Mouse (Mus musculus): Measurements from ENCODE around the gene Kif27. TPM values are rescaled to one million over a fixed set of nuclear protein-coding genes. Genes with fewer than 3 reads are reported as not detected.
"Not testable (repeated sequence)": the region's sequence is repeated elsewhere in the genome, so short reads cannot be mapped to it uniquely, and the experiment has no call there.

Gene Kif27
- 0.39 TPM in 1 of 2 replicates, not detected in the other for total RNA-seq (2017)

GRCm38 (mm10) chr13:58358629-58359303 is at the start of gene Kif27:
TSS of gene Kif27 (minus strand) at chr13:58359122.
- peak; percentile 99 for ATAC-seq (replicated peaks; ENCODE audit: low read depth, poor library complexity, severe bottlenecking)

GRCm38 (mm10) chr13:58403243-58403642 is 44.3 kb upstream of the Kif27 start, which contains the start of gene Hnrnpk:
TSS of gene Hnrnpk (minus strand) at chr13:58403343.
- not testable (repeated sequence) for ATAC-seq (replicated peaks; ENCODE audit: low read depth, poor library complexity, severe bottlenecking)

GRCm38 (mm10) chr13:58402744-58403110 is 43.8 kb upstream of the Kif27 start:
- 0 out of 2 replicates have a peak, but pooled peaks have one; percentile 7 for ATAC-seq (replicated peaks; ENCODE audit: low read depth, poor library complexity, severe bottlenecking)

- ATAC-seq (replicated peaks; ENCODE audit: low read depth, poor library complexity, severe bottlenecking), result peak; percentile 89
These were observed 43.3 kb upstream of the Kif27 start, which contains the start of gene Rmi1 for GRCm38 (mm10) chr13:58402003-58402743. TSS of gene Rmi1 (plus strand) at chr13:58402248.

- ATAC-seq (replicated peaks; ENCODE audit: low read depth, poor library complexity, severe bottlenecking), result peak; percentile 20; the same call in 1 of the 2 replicates
These were observed 42.4 kb upstream of the Kif27 start for GRCm38 (mm10) chr13:58401135-58402002.

- no peak for ATAC-seq (replicated peaks; ENCODE audit: low read depth, poor library complexity, severe bottlenecking)
These were observed 41.7 kb upstream of the Kif27 start for GRCm38 (mm10) chr13:58400576-58400975.

- ATAC-seq (replicated peaks; ENCODE audit: low read depth, poor library complexity, severe bottlenecking), result no peak
These were observed 38.7 kb upstream of the Kif27 start for GRCm38 (mm10) chr13:58397651-58398050.

GRCm38 (mm10) chr13:58394392-58394791 is 35.5 kb upstream of the Kif27 start:
- not testable (repeated sequence) for ATAC-seq (replicated peaks; ENCODE audit: low read depth, poor library complexity, severe bottlenecking)

- ATAC-seq (replicated peaks; ENCODE audit: low read depth, poor library complexity, severe bottlenecking), result peak; percentile 8; the same call in 1 of the 2 replicates
These were observed 30.5 kb upstream of the Kif27 start for GRCm38 (mm10) chr13:58389324-58389951.

GRCm38 (mm10) chr13:58388379-58388778 is 29.5 kb upstream of the Kif27 start:
- ATAC-seq (replicated peaks; ENCODE audit: low read depth, poor library complexity, severe bottlenecking), result no peak

- ATAC-seq (replicated peaks; ENCODE audit: low read depth, poor library complexity, severe bottlenecking), result peak; percentile 67
These were observed 29.0 kb upstream of the Kif27 start for GRCm38 (mm10) chr13:58387948-58388347.

- ATAC-seq (replicated peaks; ENCODE audit: low read depth, poor library complexity, severe bottlenecking), result no peak
These were observed 26.6 kb upstream of the Kif27 start for GRCm38 (mm10) chr13:58385547-58385920.

- ATAC-seq (replicated peaks; ENCODE audit: low read depth, poor library complexity, severe bottlenecking), result peak; percentile 43
These were observed 26.0 kb upstream of the Kif27 start, which contains the start of gene 2210016F16Rik for GRCm38 (mm10) chr13:58384779-58385546. TSS of gene 2210016F16Rik (minus strand) at chr13:58385225.

- no peak for ATAC-seq (replicated peaks; ENCODE audit: low read depth, poor library complexity, severe bottlenecking)
These were observed 25.4 kb upstream of the Kif27 start for GRCm38 (mm10) chr13:58384371-58384770.

GRCm38 (mm10) chr13:58373153-58373470 is 14.2 kb upstream of the Kif27 start:
- no peak for ATAC-seq (replicated peaks; ENCODE audit: low read depth, poor library complexity, severe bottlenecking)

- no peak for ATAC-seq (replicated peaks; ENCODE audit: low read depth, poor library complexity, severe bottlenecking)
These were observed 13.6 kb upstream of the Kif27 start for GRCm38 (mm10) chr13:58372278-58373152.

GRCm38 (mm10) chr13:58368835-58369234 is 9.9 kb upstream of the Kif27 start:
- ATAC-seq (replicated peaks; ENCODE audit: low read depth, poor library complexity, severe bottlenecking), result no peak

GRCm38 (mm10) chr13:58367641-58368040 is 8.7 kb upstream of the Kif27 start:
- ATAC-seq (replicated peaks; ENCODE audit: low read depth, poor library complexity, severe bottlenecking), result no peak
